Mouse (Mus musculus): ENCODE measurements around the gene Elane. TPM values are rescaled to one million over a fixed set of nuclear protein-coding genes. Genes with fewer than 3 reads are reported as not detected.

Gene Elane
- polyA plus RNA-seq, 1 experiment from 2014 or later: not detected

DNA sequence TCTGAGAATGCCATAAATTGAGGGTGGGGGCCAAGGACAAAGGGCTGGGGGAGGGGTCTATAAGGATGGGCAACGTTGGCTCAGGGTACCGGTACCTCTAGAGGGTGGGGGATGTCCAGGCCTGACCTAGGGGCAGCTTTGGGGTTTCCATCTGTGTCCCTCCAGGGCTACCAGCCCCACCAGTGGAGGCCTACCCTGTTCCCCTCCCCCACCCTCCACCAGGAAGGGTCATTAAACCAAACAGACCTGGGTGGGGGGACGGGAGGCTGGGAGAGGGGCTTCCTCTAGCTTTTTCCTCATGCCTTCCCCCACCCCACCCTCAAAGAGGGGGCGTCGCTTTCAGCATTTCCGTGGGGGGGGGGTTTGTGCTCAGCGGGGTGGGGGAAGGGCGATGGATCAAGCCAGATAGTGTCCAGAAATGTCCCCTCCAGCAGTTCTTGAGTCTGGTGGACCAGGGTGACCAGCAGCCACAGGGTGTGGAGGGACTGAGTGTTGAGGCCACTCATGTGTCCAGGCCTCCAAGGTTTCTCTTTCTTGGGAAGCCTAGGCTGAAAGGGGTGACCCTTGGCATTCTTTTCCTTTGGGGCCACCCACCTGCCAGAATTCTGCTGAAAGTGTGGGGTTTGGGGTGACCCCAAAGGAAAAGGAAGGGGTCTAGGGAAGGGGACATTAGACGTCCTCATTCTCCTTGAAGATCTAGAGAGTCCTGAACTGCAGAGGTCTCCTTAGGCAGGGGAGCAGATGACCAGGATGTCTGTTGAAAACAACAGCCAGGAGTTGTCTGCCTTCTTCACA is 43.1 kb downstream of the Elane start:
- H3K4me1 ChIP-seq (replicated peaks; ENCODE audit: control insufficient read depth, insufficient read depth, low read length): peaks cover 18% of the 10 kb centered on the region
- peak overlapping the region; percentile 92 for H3K27ac ChIP-seq (ENCODE audit: low read depth, low read length)
- ATAC-seq: no peak
- H3K9ac ChIP-seq (ENCODE audit: low read depth, low read length): peak overlapping the region; percentile 45
- H3K36me3 ChIP-seq (ENCODE audit: control insufficient read depth, insufficient read depth): peaks cover 22% of the 10 kb centered on the region
- TF ChIP-seq CTCF (IDR thresholded peaks at IDR 0.05; ENCODE audit: low read depth): no peak
- 22% methylated on average over 9 of the region's 9 CpGs for WGBS
- peak overlapping the region; percentile 90 for H3K4me2 ChIP-seq (replicated peaks; ENCODE audit: low read depth)
- no peaks in the 10 kb centered on the region for H3K9me3 ChIP-seq (ENCODE audit: control insufficient read depth)
- no peaks in the 10 kb centered on the region for H3K27me3 ChIP-seq (replicated peaks; ENCODE audit: control insufficient read depth, insufficient read depth, low read length)
- peak overlapping the region; percentile 98 for H3K4me3 ChIP-seq (ENCODE audit: low read depth, low read length)

DNA sequence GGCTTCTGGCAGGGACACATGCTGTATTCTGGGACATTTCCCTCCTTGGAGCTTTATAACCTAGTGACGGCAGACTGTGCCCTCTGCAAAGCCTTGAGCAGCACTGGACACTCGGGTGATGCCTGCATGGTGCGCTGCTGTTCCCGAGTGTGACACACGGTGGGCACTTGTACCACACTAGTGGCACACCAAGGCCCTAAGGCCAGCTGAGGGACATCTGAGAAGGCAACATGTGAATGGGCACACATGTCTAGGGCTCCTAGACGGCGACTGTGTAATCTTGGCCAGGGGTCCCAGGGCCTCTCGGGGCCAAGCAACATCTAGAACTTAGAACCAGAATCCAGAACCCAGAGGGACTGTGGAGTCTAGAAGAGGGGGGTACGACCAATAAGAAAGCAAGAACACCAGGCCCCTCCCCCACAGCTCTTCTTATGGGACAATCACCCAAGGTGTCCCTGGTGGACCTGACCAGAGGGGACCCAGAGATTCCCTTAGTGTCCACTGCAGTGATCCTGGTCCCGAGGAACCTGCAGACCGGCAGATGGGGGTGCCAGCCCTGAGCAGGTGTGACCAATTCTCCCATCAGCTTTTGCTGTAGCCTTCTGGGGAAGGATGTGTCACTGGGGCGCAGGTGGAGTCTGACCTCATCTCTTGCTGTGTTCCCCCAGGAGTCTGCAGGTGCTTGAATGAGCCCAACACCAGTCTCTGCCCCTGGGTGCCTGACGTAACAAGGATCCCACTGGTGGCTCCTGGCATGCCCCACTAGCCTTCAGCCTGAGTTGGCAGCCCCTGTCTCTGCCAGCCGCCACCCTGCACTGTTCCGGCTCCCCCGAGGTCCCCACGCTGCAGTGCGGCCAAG is 44.1 kb downstream of the Elane start:
- Histone ChIP-seq H3K36me3 (ENCODE audit: control insufficient read depth, insufficient read depth) (peaks cover 24% of the 10 kb centered on the region), H3K27ac (ENCODE audit: low read depth, low read length) (peak overlapping the region; percentile 4; the same call in 1 of the 2 replicates), H3K4me2 (replicated peaks; ENCODE audit: low read depth) (peak overlapping the region; percentile 13), H3K9me3 (ENCODE audit: control insufficient read depth) (no peaks in the 10 kb centered on the region), H3K4me1 (replicated peaks; ENCODE audit: control insufficient read depth, insufficient read depth, low read length) (peaks cover 18% of the 10 kb centered on the region), H3K27me3 (replicated peaks; ENCODE audit: control insufficient read depth, insufficient read depth, low read length) (no peaks in the 10 kb centered on the region), H3K9ac (ENCODE audit: low read depth, low read length) (no peak overlapping the region), H3K4me3 (ENCODE audit: low read depth, low read length) (no peak overlapping the region)
- TF ChIP-seq CTCF (IDR thresholded peaks at IDR 0.05; ENCODE audit: low read depth): 0 out of 2 replicates have a peak, but pooled peaks have one; percentile 14
- 79% methylated on average over 18 of the region's 18 CpGs for WGBS
- no peak for ATAC-seq

DNA sequence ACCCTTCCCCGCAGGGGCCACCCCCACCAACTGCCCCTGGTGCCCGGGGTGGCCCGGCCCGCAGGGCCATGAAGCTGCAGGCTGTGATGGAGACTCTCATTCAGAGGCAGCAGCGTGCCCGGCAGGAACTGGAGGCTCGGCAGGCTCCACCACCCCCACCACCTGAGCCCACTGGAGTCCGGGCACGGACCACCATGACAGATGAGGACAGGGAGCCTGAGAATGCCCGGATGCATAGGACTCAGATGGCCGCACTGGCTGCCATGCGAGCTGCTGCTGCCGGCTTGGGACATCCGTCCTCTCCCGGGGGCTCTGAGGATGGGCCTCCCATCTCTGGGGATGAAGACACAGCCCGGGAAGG is 44.8 kb downstream of the Elane start:
- H3K9me3 ChIP-seq (ENCODE audit: control insufficient read depth): no peaks in the 10 kb centered on the region
- no peak for ATAC-seq
- no peak overlapping the region for H3K9ac ChIP-seq (ENCODE audit: low read depth, low read length)
- H3K4me2 ChIP-seq (replicated peaks; ENCODE audit: low read depth): 0 out of 2 replicates have a peak overlapping the region, but pooled peaks have one; percentile 13
- no peak for TF ChIP-seq CTCF (IDR thresholded peaks at IDR 0.05; ENCODE audit: low read depth)
- H3K4me1 ChIP-seq (replicated peaks; ENCODE audit: control insufficient read depth, insufficient read depth, low read length): peaks cover 18% of the 10 kb centered on the region
- H3K27ac ChIP-seq (ENCODE audit: low read depth, low read length): no peak overlapping the region
- H3K4me3 ChIP-seq (ENCODE audit: low read depth, low read length): no peak overlapping the region
- no peaks in the 10 kb centered on the region for H3K27me3 ChIP-seq (replicated peaks; ENCODE audit: control insufficient read depth, insufficient read depth, low read length)
- peaks cover 31% of the 10 kb centered on the region for H3K36me3 ChIP-seq (ENCODE audit: control insufficient read depth, insufficient read depth)
- WGBS: 90% methylated on average over 16 of the region's 16 CpGs

DNA sequence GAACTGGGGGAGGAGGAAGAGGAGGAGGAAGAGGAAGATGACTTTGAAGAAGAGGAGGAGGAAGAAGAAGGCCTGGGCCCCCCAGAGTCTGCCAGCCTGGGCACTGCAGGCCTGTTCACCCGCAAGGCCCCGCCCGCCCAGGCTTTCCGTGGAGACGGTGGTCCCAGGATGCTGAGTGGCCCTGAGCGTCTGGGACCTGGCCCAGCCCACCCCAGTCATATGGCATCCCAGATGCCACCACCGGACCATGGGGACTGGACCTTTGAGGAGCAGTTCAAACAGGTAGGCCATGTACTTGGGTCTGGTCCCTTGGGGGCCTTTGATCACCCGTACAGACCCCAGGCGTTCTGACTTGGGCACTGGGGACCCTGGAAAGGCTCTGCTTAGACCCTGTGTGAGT is 45.8 kb downstream of the Elane start:
- no peak overlapping the region; the same call in 1 of the 2 replicates for H3K27ac ChIP-seq (ENCODE audit: low read depth, low read length)
- 69% methylated on average over 9 of the region's 9 CpGs for WGBS
- peaks cover 32% of the 10 kb centered on the region for H3K36me3 ChIP-seq (ENCODE audit: control insufficient read depth, insufficient read depth)
- peaks cover 18% of the 10 kb centered on the region for H3K4me1 ChIP-seq (replicated peaks; ENCODE audit: control insufficient read depth, insufficient read depth, low read length)
- no peaks in the 10 kb centered on the region for H3K27me3 ChIP-seq (replicated peaks; ENCODE audit: control insufficient read depth, insufficient read depth, low read length)
- ATAC-seq: no peak
- H3K9me3 ChIP-seq (ENCODE audit: control insufficient read depth): no peaks in the 10 kb centered on the region
- H3K4me3 ChIP-seq (ENCODE audit: low read depth, low read length): no peak overlapping the region
- TF ChIP-seq CTCF (IDR thresholded peaks at IDR 0.05; ENCODE audit: low read depth): no peak
- peak overlapping the region; percentile 6; the same call in 1 of the 2 replicates for H3K4me2 ChIP-seq (replicated peaks; ENCODE audit: low read depth)
- H3K9ac ChIP-seq (ENCODE audit: low read depth, low read length): no peak overlapping the region

DNA sequence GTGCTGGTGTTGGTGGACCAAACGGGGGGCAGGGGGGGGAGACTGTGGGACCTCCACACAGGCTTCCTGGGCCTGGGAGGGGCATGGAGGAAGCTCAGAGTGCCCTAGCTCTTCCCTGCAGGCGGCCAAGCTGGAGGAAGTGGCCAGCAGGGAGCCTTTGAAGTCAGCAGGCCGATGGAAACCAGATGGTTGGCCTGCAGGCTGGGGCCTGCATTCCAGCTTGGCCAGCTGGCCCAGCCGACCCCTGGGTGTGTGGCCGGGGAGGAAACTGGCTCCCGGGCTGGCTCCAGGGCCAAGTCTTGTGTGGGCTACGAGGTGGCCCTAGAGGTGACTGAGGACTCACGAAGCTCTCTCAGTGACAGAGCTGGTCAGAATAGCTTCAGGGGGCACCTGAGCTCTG is 46.7 kb downstream of the Elane start:
- peak overlapping the region; percentile 57; the same call in 1 of the 2 replicates for H3K27ac ChIP-seq (ENCODE audit: low read depth, low read length)
- no peaks in the 10 kb centered on the region for H3K27me3 ChIP-seq (replicated peaks; ENCODE audit: control insufficient read depth, insufficient read depth, low read length)
- peaks cover 32% of the 10 kb centered on the region for H3K36me3 ChIP-seq (ENCODE audit: control insufficient read depth, insufficient read depth)
- 24% methylated on average over 8 of the region's 8 CpGs for WGBS
- no peak for ATAC-seq
- H3K4me2 ChIP-seq (replicated peaks; ENCODE audit: low read depth): peak overlapping the region; percentile 27
- no peaks in the 10 kb centered on the region for H3K9me3 ChIP-seq (ENCODE audit: control insufficient read depth)
- H3K9ac ChIP-seq (ENCODE audit: low read depth, low read length): 0 out of 2 replicates have a peak overlapping the region, but pooled peaks have one; percentile 18
- peaks cover 18% of the 10 kb centered on the region for H3K4me1 ChIP-seq (replicated peaks; ENCODE audit: control insufficient read depth, insufficient read depth, low read length)
- peak; percentile 26; the same call in 1 of the 2 replicates for TF ChIP-seq CTCF (IDR thresholded peaks at IDR 0.05; ENCODE audit: low read depth)
- no peak overlapping the region for H3K4me3 ChIP-seq (ENCODE audit: low read depth, low read length)

DNA sequence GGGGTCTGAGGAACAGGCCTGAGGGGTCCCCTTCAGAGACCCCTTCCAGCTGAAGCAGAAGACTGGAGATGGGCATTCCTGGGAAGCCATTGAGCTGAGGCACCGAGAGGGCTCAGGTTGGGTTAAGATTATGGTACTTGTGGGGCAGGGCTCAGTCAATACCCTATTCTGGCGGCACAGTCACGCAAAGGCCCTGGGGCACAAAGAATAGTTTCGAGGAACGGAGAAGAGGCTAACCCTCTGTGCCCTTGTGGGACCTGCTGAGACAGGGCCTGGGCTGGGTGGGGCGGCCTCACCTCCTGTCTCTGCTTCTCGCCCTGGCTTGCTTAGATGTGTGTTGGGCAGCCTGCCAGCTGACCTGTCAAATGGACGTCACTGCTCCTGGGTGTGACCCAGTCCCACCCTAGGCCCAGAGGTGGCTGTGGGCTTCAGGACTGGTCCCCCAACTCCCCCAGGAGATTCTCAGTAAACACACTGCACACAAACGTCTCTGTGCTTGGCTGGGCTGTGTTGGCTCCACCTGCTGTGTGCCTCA is 47.2 kb downstream of the Elane start:
- H3K9ac ChIP-seq (ENCODE audit: low read depth, low read length): 0 out of 2 replicates have a peak overlapping the region, but pooled peaks have one; percentile 18
- TF ChIP-seq CTCF (IDR thresholded peaks at IDR 0.05; ENCODE audit: low read depth): no peak
- no peak for ATAC-seq
- no peak overlapping the region for H3K4me3 ChIP-seq (ENCODE audit: low read depth, low read length)
- peaks cover 21% of the 10 kb centered on the region for H3K4me1 ChIP-seq (replicated peaks; ENCODE audit: control insufficient read depth, insufficient read depth, low read length)
- peaks cover 32% of the 10 kb centered on the region for H3K36me3 ChIP-seq (ENCODE audit: control insufficient read depth, insufficient read depth)
- peak overlapping the region; percentile 10 for H3K4me2 ChIP-seq (replicated peaks; ENCODE audit: low read depth)
- H3K27me3 ChIP-seq (replicated peaks; ENCODE audit: control insufficient read depth, insufficient read depth, low read length): no peaks in the 10 kb centered on the region
- 45% methylated on average over 9 of the region's 9 CpGs for WGBS
- no peaks in the 10 kb centered on the region for H3K9me3 ChIP-seq (ENCODE audit: control insufficient read depth)
- H3K27ac ChIP-seq (ENCODE audit: low read depth, low read length): peak overlapping the region; percentile 57

All from intestine, postnatal 0 days (tissue).